Mouse (Mus musculus): ENCODE measurements around the gene Frem1. TPM values are rescaled to one million over a fixed set of nuclear protein-coding genes. Genes with fewer than 3 reads are reported as not detected.

The Frem1 gene
- total RNA-seq (2018; cell fraction: chromatin; rRNA removed): under 1 TPM in 1 of 26 experiments, not detected in 25; 0.98 TPM
- not detected for total RNA-seq (2018; cell fraction: cytosol; rRNA removed)
- total RNA-seq (2018; cell fraction: nucleus; rRNA removed): under 1 TPM in 1 of 26 experiments, not detected in 25; 0.10 TPM
- polyA plus RNA-seq (2018): not detected in 3 replicates

DNA sequence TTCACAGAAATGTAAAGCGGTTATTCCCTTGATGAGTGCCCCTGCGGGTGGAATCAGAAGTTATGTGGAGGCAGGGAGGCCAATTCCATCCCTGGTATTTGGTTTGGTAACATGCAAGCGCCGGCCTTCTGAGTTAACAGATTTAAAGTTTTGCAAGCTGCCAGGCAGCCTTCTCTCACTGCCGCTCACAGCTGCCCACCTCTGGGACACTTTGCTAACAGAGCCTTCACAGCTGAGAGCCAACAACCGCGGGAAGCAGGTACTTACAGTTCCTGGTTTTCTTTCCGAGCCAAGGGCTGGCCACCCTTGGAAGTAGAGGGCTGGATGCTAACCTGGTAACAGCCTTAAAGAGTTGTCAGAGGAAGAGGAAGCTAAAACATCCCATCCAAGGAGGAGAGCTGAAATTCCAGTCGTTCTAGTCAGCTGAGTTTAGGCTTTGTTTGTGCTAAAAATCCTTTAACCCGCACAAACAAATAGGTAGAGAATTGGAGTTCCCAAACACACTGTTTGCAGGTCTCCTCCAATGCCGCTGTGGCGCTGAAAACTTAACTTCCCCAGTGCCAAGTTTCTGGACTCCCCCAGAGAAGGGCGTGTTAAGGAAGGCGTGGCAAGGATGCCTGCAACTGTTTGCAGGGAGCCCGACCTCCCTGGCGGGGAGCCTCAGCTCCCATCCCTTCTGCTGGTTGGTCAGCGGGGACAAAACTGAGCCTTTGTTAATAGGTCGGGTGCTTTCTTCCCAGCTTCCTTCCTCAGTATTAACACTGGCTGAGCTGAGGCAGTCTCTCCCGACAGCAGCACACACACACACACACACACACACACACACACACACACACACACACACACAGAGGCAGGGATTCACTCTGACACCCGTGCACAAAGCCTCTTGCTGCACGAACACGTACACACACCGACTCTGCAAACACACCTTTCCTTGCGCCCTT, at the start of gene Frem1:
Gene Frem1, minus strand, starts transcription at position 706 of the 944 bp plus-strand sequence.
- 18% methylated on average over 23 of the region's 24 CpGs for WGBS (ENCODE audit: missing documents)
- Histone ChIP-seq H3K27ac (no peak within 1 kb of the TSS), H3K79me2 (ENCODE audit: inconsistent target) (no peaks in the 10 kb centered on the region), H3K36me3 (ENCODE audit: inconsistent target) (no peaks in the 10 kb centered on the region), H3K4me3 (ENCODE audit: inconsistent target) (no peak within 1 kb of the TSS)

- no peaks in the 10 kb centered on the region for H3K36me3 ChIP-seq (ENCODE audit: inconsistent target)
- H3K4me3 ChIP-seq (ENCODE audit: inconsistent target): no peak overlapping the region
- H3K27ac ChIP-seq: no peak overlapping the region
- H3K79me2 ChIP-seq (ENCODE audit: inconsistent target): no peaks in the 10 kb centered on the region
- WGBS (ENCODE audit: missing documents): 89% methylated on average over 7 of the region's 7 CpGs
Measured at GRCm38 (mm10) chr4:83099025-83099424, 46.9 kb upstream of the Frem1 start.

- Histone ChIP-seq H3K79me2 (ENCODE audit: inconsistent target) (no peaks in the 10 kb centered on the region), H3K36me3 (ENCODE audit: inconsistent target) (no peaks in the 10 kb centered on the region), H3K27ac (no peak overlapping the region), H3K4me3 (ENCODE audit: inconsistent target) (no peak overlapping the region)
- WGBS (ENCODE audit: missing documents): 90% methylated on average over 2 of the region's 2 CpGs
Measured at GRCm38 (mm10) chr4:83093941-83094340, 41.8 kb upstream of the Frem1 start.

DNA sequence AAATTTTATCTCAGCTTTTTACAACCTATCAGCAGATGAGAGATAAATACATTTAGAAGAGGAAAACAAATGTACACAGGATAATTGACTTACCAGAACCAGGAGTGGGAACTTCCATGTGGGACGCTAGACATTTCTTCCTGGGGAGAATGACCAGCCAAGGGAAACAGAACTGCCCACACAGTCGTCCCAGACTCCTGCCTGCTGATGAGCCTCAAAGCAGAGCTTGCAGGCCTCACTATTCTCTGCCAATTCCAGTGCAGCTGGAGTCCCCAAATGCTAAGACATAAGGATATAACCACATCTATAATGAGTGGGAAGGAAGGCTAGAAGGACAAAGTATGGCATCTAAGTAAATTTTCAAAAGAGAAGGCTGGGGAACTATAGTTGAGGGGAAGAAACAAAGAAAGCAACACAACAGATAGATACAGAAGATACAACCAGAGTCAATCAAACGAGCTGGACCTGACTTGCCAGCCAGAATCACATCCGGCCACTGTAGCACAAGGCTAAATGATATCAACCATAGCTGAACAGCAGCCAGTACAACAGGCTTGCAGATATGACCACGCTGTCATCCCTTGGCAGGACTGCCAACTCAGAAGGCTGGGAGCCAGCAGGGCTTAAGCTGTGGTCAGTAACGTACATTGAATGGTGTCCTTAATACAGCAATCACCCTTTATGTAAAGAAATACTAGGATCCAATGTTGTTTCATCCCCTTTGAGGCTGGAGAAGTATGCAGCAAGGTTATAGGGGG, 38.7 kb upstream of the Frem1 start:
- Histone ChIP-seq H3K36me3 (ENCODE audit: inconsistent target) (no peaks in the 10 kb centered on the region), H3K79me2 (ENCODE audit: inconsistent target) (no peaks in the 10 kb centered on the region), H3K4me3 (ENCODE audit: inconsistent target) (no peak overlapping the region), H3K27ac (no peak overlapping the region)
- 85% methylated on average over 6 of the region's 6 CpGs for WGBS (ENCODE audit: missing documents)

- no peaks in the 10 kb centered on the region for H3K79me2 ChIP-seq (ENCODE audit: inconsistent target)
- 32% methylated on average over 13 of the region's 13 CpGs for WGBS (ENCODE audit: missing documents)
- H3K36me3 ChIP-seq (ENCODE audit: inconsistent target): no peaks in the 10 kb centered on the region
- no peak overlapping the region for H3K4me3 ChIP-seq (ENCODE audit: inconsistent target)
- no peak overlapping the region for H3K27ac ChIP-seq
Measured at GRCm38 (mm10) chr4:83080364-83081174, 28.4 kb upstream of the Frem1 start.

GRCm38 (mm10) chr4:83064191-83064590, 12.1 kb upstream of the Frem1 start:
- Histone ChIP-seq H3K36me3 (ENCODE audit: inconsistent target) (no peaks in the 10 kb centered on the region), H3K4me3 (ENCODE audit: inconsistent target) (no peak overlapping the region), H3K79me2 (ENCODE audit: inconsistent target) (no peaks in the 10 kb centered on the region), H3K27ac (no peak overlapping the region)
- 84% methylated on average over 6 of the region's 6 CpGs for WGBS (ENCODE audit: missing documents)

DNA sequence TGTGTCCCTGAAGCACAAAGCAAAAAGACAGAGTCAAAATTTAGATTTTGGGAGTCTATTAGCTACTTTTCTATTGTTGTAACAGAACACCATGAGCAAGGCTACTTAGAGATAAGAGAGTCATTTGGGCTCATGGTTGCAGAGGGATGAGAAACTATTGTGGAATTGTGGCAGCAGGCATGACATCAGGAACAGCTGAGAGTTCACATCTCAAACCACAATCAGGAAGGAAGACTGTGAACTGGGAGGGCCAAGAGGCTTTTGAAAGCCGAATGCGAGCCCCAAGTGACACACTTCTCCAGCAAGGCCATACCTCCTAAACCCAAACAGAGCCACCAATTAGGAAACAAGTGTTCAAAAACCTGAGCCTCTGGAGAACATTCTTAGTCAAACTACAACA, 9.4 kb upstream of the Frem1 start:
- H3K4me3 ChIP-seq (ENCODE audit: inconsistent target): no peak overlapping the region
- H3K27ac ChIP-seq: no peak overlapping the region
- no peaks in the 10 kb centered on the region for H3K79me2 ChIP-seq (ENCODE audit: inconsistent target)
- WGBS (ENCODE audit: missing documents): 5% methylated on average over 2 of the region's 2 CpGs
- H3K36me3 ChIP-seq (ENCODE audit: inconsistent target): no peaks in the 10 kb centered on the region

DNA sequence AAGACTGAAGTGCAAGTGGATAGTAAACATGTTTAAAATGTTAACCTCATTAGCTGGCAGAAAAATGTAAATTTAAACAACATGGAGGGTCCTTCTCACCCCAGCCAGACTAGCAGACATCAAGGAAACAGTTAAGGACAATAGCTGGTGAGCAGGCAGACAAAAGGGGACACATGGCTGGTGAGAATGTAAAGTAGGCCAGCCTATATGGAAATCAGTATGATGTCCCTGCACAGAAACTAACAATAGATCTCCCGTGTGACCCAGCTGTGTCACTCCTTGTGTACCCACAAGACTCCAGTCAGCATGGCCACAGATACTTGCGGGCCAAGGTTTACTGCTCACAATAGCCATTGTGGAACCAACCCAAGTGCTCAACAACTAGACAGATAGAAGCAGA, 6.5 kb upstream of the Frem1 start:
- 87% methylated on average over 2 of the region's 2 CpGs for WGBS (ENCODE audit: missing documents)
- no peaks in the 10 kb centered on the region for H3K36me3 ChIP-seq (ENCODE audit: inconsistent target)
- no peak overlapping the region for H3K4me3 ChIP-seq (ENCODE audit: inconsistent target)
- H3K79me2 ChIP-seq (ENCODE audit: inconsistent target): no peaks in the 10 kb centered on the region
- H3K27ac ChIP-seq: no peak overlapping the region

- Histone ChIP-seq H3K4me3 (ENCODE audit: inconsistent target) (no peak overlapping the region), H3K36me3 (ENCODE audit: inconsistent target) (no peaks in the 10 kb centered on the region), H3K27ac (no peak overlapping the region), H3K79me2 (ENCODE audit: inconsistent target) (no peaks in the 10 kb centered on the region)
- WGBS (ENCODE audit: missing documents): 69% methylated on average over 2 of the region's 2 CpGs
Measured at GRCm38 (mm10) chr4:83058182-83058581, 6.0 kb upstream of the Frem1 start.

DNA sequence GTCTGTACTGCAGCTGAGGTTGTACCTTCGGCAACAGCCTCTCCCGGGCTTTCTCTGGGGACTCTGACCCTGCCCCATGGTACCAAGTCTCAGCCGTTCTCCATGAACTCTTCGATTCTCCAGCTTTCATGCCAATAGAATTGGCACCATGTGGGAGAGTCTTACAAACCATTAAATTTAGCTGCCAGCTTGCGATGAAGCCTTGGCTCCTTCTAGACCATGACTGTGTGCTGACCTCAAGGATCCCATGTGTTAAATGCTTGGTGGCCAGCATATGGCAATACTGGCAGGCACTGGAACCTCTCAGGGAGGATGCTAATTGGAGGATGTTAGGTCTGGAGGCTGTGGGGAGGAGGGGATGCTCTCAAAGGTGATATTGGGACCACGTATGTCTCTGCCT, 4.4 kb upstream of the Frem1 start:
- WGBS (ENCODE audit: missing documents): 99% methylated on average over 6 of the region's 6 CpGs
- no peak overlapping the region for H3K27ac ChIP-seq
- H3K36me3 ChIP-seq (ENCODE audit: inconsistent target): no peaks in the 10 kb centered on the region
- H3K79me2 ChIP-seq (ENCODE audit: inconsistent target): no peaks in the 10 kb centered on the region
- no peak overlapping the region for H3K4me3 ChIP-seq (ENCODE audit: inconsistent target)

DNA sequence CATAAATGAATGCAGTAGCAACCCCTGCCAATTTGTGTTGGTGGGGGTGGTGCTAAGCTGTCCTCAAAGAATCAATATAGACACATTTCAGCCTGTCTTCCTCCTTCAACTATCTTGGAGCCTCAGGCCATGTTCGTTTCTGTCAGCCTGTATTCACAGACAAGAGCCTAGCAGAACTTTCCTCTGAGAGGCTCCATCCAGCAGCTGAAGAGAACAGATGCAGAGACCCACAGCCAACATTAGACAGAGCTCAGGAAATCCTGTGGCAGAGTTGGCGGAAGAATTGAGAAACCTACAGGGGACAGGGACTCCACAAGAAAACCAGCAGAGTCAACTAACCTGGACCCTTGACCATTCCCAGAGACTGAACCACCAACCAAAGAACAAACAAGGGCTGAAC, 3.3 kb upstream of the Frem1 start:
- Histone ChIP-seq H3K36me3 (ENCODE audit: inconsistent target) (no peaks in the 10 kb centered on the region), H3K79me2 (ENCODE audit: inconsistent target) (no peaks in the 10 kb centered on the region), H3K27ac (no peak overlapping the region), H3K4me3 (ENCODE audit: inconsistent target) (no peak overlapping the region)
- WGBS (ENCODE audit: missing documents): 25% methylated on average over 2 of the region's 2 CpGs

GRCm38 (mm10) chr4:83053206-83053605, 1.1 kb upstream of the Frem1 start:
- 22% methylated on average over 8 of the region's 8 CpGs for WGBS (ENCODE audit: missing documents)
- Histone ChIP-seq H3K27ac (no peak overlapping the region), H3K36me3 (ENCODE audit: inconsistent target) (no peaks in the 10 kb centered on the region), H3K79me2 (ENCODE audit: inconsistent target) (no peaks in the 10 kb centered on the region), H3K4me3 (ENCODE audit: inconsistent target) (no peak overlapping the region)

- 76% methylated on average over 8 of the region's 8 CpGs for WGBS (ENCODE audit: missing documents)
- Histone ChIP-seq H3K36me3 (ENCODE audit: inconsistent target) (no peaks in the 10 kb centered on the region), H3K79me2 (ENCODE audit: inconsistent target) (no peaks in the 10 kb centered on the region), H3K27ac (no peak overlapping the region), H3K4me3 (ENCODE audit: inconsistent target) (no peak overlapping the region)
Measured at GRCm38 (mm10) chr4:83051176-83051575, 963 bp downstream of the Frem1 start.

DNA sequence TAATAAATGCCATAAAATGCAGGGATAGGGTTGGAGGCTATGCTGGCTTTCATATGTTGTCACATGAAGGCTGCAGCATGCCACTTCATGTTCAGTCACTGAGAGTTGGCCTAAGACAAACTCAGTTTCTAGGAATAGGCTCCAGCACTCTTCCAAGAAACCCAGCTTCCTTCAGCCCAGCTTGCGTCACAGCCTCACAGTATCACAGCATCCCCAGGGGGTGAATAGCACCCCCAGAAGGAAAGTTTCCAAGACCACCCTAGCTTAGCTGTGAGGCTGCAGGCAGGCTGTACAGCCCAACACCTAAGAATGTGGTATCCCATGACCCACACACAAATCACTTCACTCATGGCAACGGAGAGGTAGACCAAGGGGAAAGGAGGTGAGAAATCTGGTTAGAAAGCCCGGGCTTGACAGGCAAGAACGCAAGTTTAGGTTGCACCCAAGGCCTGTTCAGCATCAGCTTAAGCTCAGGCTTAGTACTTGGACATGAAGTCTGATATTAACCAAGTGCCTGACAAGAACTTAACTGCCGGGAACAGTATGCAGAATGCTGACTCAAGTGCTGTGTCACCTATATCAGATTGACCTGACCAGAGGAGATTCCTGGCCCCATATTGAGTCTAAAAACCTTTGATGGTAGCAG, 1.9 kb downstream of the Frem1 start:
- Histone ChIP-seq H3K27ac (no peak overlapping the region), H3K4me3 (ENCODE audit: inconsistent target) (no peak overlapping the region), H3K36me3 (ENCODE audit: inconsistent target) (no peaks in the 10 kb centered on the region), H3K79me2 (ENCODE audit: inconsistent target) (no peaks in the 10 kb centered on the region)
- WGBS (ENCODE audit: missing documents): 92% methylated on average over 5 of the region's 5 CpGs

Data from macrophage (primary cell).